Mouse (Mus musculus) myocyte (in vitro differentiated cells): ENCODE measurements at regions not wholly inside any gene's neighbourhood (a gene's known extent, or its start where the extent isn't known, plus 50 kb on each side); places are given as distances from the start of the nearest gene placed in this dataset.

Experiments
- H3K27me3 ChIP-seq: one replicate; pipeline ENCODE4 v1.6.1; 2011; ENCODE audit not compliant: control insufficient read depth, insufficient read depth, insufficient read length
- H3K36me3 ChIP-seq: one replicate; pipeline ENCODE4 v1.6.1; 2011; ENCODE audit not compliant: control insufficient read depth, insufficient read depth
- H3K4me2 ChIP-seq: one replicate; pipeline ENCODE4 v1.6.1; 2011; ENCODE audit warnings: low read depth, control low read depth
- H3K4me3 ChIP-seq: one replicate; pipeline ENCODE4 v1.5.1; 2011; ENCODE audit warnings: mild to moderate bottlenecking, control low read depth, moderate library complexity
- H3K79me2 ChIP-seq: one replicate; pipeline ENCODE4 v1.6.1; 2011; ENCODE audit not compliant: control insufficient read depth, insufficient read depth
- H3ac ChIP-seq: one replicate; pipeline ENCODE4 v1.6.1; 2011; ENCODE audit not compliant: control insufficient read depth, insufficient read length
- CEBPB ChIP-seq: IDR thresholded peaks from 2 replicates; pipeline ENCODE4 v1.6.1; 2011; ENCODE audit warnings: mild to moderate bottlenecking, moderate library complexity; ENCODE audit not compliant: poor library complexity, insufficient read depth, severe bottlenecking
- E2F4 ChIP-seq: IDR thresholded peaks from one replicate; pipeline ENCODE4 v1.6.1; 2011; ENCODE audit warnings: mild to moderate bottlenecking, control low read depth, moderate library complexity; ENCODE audit not compliant: insufficient read depth
- MAX ChIP-seq: IDR thresholded peaks from one replicate; pipeline ENCODE4 v1.6.1; 2011; ENCODE audit warnings: low read depth, mild to moderate bottlenecking, control low read depth
- MYOD1 ChIP-seq, 3 experiments: IDR thresholded peaks; one replicate each; pipeline ENCODE4 v1.6.1; 2011; ENCODE audit warnings: control low read depth in 2 of 3, low read depth in 2 of 3, mild to moderate bottlenecking in 2 of 3, moderate library complexity in 1 of 3; ENCODE audit not compliant: insufficient read length in 2 of 3, control insufficient read depth in 1 of 3
- MYOG ChIP-seq, 3 experiments: IDR thresholded peaks; one replicate each; pipeline ENCODE4 v1.6.1; 2011; ENCODE audit warnings: control low read depth in 2 of 3, low read depth in 2 of 3, mild to moderate bottlenecking in 2 of 3; ENCODE audit not compliant: insufficient read length in 2 of 3, control insufficient read depth in 1 of 3, insufficient read depth in 1 of 3
- POLR2A ChIP-seq: IDR thresholded peaks from one replicate; pipeline ENCODE4 v1.6.1; 2011; ENCODE audit warnings: low read depth, mild to moderate bottlenecking, control low read depth, moderate library complexity; ENCODE audit not compliant: insufficient read length
- POLR2AphosphoS2 ChIP-seq: IDR thresholded peaks from one replicate; pipeline ENCODE4 v1.6.1; 2011; ENCODE audit warnings: low read depth, control low read depth; ENCODE audit not compliant: insufficient read length
- REST ChIP-seq: IDR thresholded peaks from one replicate; pipeline ENCODE4 v1.6.1; 2011; ENCODE audit warnings: mild to moderate bottlenecking, control low read depth, moderate library complexity; ENCODE audit not compliant: insufficient read depth, insufficient read length
- SRF ChIP-seq: IDR thresholded peaks from one replicate; pipeline ENCODE4 v1.6.1; 2011; ENCODE audit warnings: low read depth; ENCODE audit not compliant: control insufficient read depth, insufficient read length
- TCF12 ChIP-seq: IDR thresholded peaks from one replicate; pipeline ENCODE4 v1.6.1; 2011; ENCODE audit warnings: mild to moderate bottlenecking, control low read depth; ENCODE audit not compliant: poor library complexity, insufficient read depth, severe bottlenecking
- TCF3 ChIP-seq: IDR thresholded peaks from one replicate; pipeline ENCODE4 v1.6.1; 2011; ENCODE audit warnings: low read depth, control low read depth; ENCODE audit not compliant: insufficient read length
- USF1 ChIP-seq: IDR thresholded peaks from one replicate; pipeline ENCODE4 v1.6.1; 2011; ENCODE audit warnings: low read depth, mild to moderate bottlenecking, control low read depth, moderate library complexity

- H3K4me3 ChIP-seq, result peak overlapping the region; percentile 3
- H3K36me3 ChIP-seq, result no peaks in the 10 kb centered on the region
- H3K27me3 ChIP-seq, result no peaks in the 10 kb centered on the region
- H3K79me2 ChIP-seq, result no peaks in the 10 kb centered on the region
- TF ChIP-seq USF1 (no peak), MYOG (IDR thresholded peaks at IDR 0.05; ENCODE audit: control insufficient read depth in 1 of 3, insufficient read depth in 1 of 3, insufficient read length in 2 of 3, low read depth in 2 of 3) (no peak), CEBPB (no peak), TCF3 (no peak), POLR2AphosphoS2 (no peak), POLR2A (no peak), E2F4 (no peak), TCF12 (no peak), REST (no peak), MAX (no peak), SRF (no peak), MYOD1 (IDR thresholded peaks at IDR 0.05; ENCODE audit: control insufficient read depth in 1 of 3, insufficient read length in 2 of 3, low read depth in 2 of 3) (no peak)
- H3ac ChIP-seq, result peak overlapping the region; percentile 40
- H3K4me2 ChIP-seq, result peak overlapping the region; percentile 89
These were observed 77.9 kb upstream of the Zfp280d start for GRCm38 (mm10) chr9:72196626-72197330.

GRCm38 (mm10) chr9:72197331-72197732 is 77.3 kb upstream of the Zfp280d start:
- H3K79me2 ChIP-seq, result no peaks in the 10 kb centered on the region
- H3K27me3 ChIP-seq, result no peaks in the 10 kb centered on the region
- peak overlapping the region; percentile 89 for H3K4me2 ChIP-seq
- H3K36me3 ChIP-seq, result no peaks in the 10 kb centered on the region
- peak overlapping the region; percentile 3 for H3K4me3 ChIP-seq
- TF ChIP-seq TCF12, result no peak
- no peak for TF ChIP-seq CEBPB
- no peak for TF ChIP-seq POLR2A
- TF ChIP-seq MAX, result no peak
- no peak for TF ChIP-seq TCF3
- no peak for TF ChIP-seq USF1
- peak overlapping the region; percentile 40 for H3ac ChIP-seq

- Histone ChIP-seq H3K79me2 (no peaks in the 10 kb centered on the region), H3K27me3 (no peaks in the 10 kb centered on the region), H3ac (no peak overlapping the region), H3K4me2 (no peak overlapping the region), H3K4me3 (no peak overlapping the region), H3K36me3 (no peaks in the 10 kb centered on the region)
- TF ChIP-seq POLR2AphosphoS2 (no peak), MYOD1 (IDR thresholded peaks at IDR 0.05; ENCODE audit: control insufficient read depth in 1 of 3, insufficient read length in 2 of 3, low read depth in 2 of 3) (no peak), E2F4 (no peak), USF1 (no peak), REST (no peak), TCF3 (no peak), SRF (no peak), TCF12 (no peak), CEBPB (no peak), MYOG (IDR thresholded peaks at IDR 0.05; ENCODE audit: control insufficient read depth in 1 of 3, insufficient read depth in 1 of 3, insufficient read length in 2 of 3, low read depth in 2 of 3) (no peak), MAX (no peak)
These were observed 75.7 kb upstream of the Zfp280d start for GRCm38 (mm10) chr9:72198976-72199375.

- Histone ChIP-seq H3K36me3 (no peaks in the 10 kb centered on the region), H3K4me3 (no peak overlapping the region), H3ac (no peak overlapping the region), H3K4me2 (no peak overlapping the region), H3K27me3 (no peaks in the 10 kb centered on the region), H3K79me2 (no peaks in the 10 kb centered on the region)
- TF ChIP-seq E2F4 (no peak), MAX (no peak), SRF (no peak), MYOG (IDR thresholded peaks at IDR 0.05; ENCODE audit: control insufficient read depth in 1 of 3, insufficient read depth in 1 of 3, insufficient read length in 2 of 3, low read depth in 2 of 3) (no peak), CEBPB (no peak), MYOD1 (IDR thresholded peaks at IDR 0.05; ENCODE audit: control insufficient read depth in 1 of 3, insufficient read length in 2 of 3, low read depth in 2 of 3) (no peak), USF1 (no peak), TCF12 (no peak), REST (no peak), TCF3 (no peak), POLR2A (no peak), POLR2AphosphoS2 (no peak)
These were observed 70.2 kb upstream of the Zfp280d start for GRCm38 (mm10) chr9:72204357-72204905.

GRCm38 (mm10) chr9:72205815-72206214 is 68.8 kb upstream of the Zfp280d start:
- no peak overlapping the region for H3K4me3 ChIP-seq
- H3K4me2 ChIP-seq, result no peak overlapping the region
- H3ac ChIP-seq, result no peak overlapping the region
- H3K36me3 ChIP-seq, result no peaks in the 10 kb centered on the region
- H3K27me3 ChIP-seq, result no peaks in the 10 kb centered on the region
- TF ChIP-seq MYOD1 (IDR thresholded peaks at IDR 0.05; ENCODE audit: control insufficient read depth in 1 of 3, insufficient read length in 2 of 3, low read depth in 2 of 3) (peak in 1 of 3 experiments; percentile 58), CEBPB (no peak)
- H3K79me2 ChIP-seq, result no peaks in the 10 kb centered on the region
